Mouse (Mus musculus): ENCODE data around the gene Klhl29. TPM values are rescaled to one million over a fixed set of nuclear protein-coding genes. Genes with fewer than 3 reads are reported as not detected.

The Klhl29 gene
- polyA plus RNA-seq, 1 experiment from 2014 or later, result 0.02 TPM

GRCm38 (mm10) chr12:5340151-5340603 is 35.3 kb downstream of the Klhl29 start:
- Histone ChIP-seq H3K4me3 (ENCODE audit: low read depth, low read length) (no peak overlapping the region), H3K4me2 (ENCODE audit: low read depth, low read length) (no peak overlapping the region), H3K27me3 (ENCODE audit: control insufficient read depth, insufficient read depth, low read depth, low read length) (no peaks in the 10 kb centered on the region), H3K4me1 (ENCODE audit: control insufficient read depth, low read depth, low read length) (no peaks in the 10 kb centered on the region), H3K9ac (ENCODE audit: low read depth, low read length) (no peak overlapping the region), H3K36me3 (ENCODE audit: control insufficient read depth, insufficient read depth) (no peaks in the 10 kb centered on the region), H3K27ac (ENCODE audit: low read length) (no peak overlapping the region), H3K9me3 (replicated peaks; ENCODE audit: control insufficient read depth, low read length) (no peaks in the 10 kb centered on the region)
- 62% methylated on average over 6 of the region's 6 CpGs for WGBS (ENCODE audit: insufficient replicate concordance)
- no peak for ATAC-seq (ENCODE audit: low read depth)

GRCm38 (mm10) chr12:5336927-5337712 is 38.4 kb downstream of the Klhl29 start:
- 30% methylated on average over 8 of the region's 8 CpGs for WGBS (ENCODE audit: insufficient replicate concordance)
- Histone ChIP-seq H3K9me3 (replicated peaks; ENCODE audit: control insufficient read depth, low read length) (no peaks in the 10 kb centered on the region), H3K9ac (ENCODE audit: low read depth, low read length) (no peak overlapping the region), H3K27ac (ENCODE audit: low read length) (no peak overlapping the region), H3K4me1 (ENCODE audit: control insufficient read depth, low read depth, low read length) (no peaks in the 10 kb centered on the region), H3K27me3 (ENCODE audit: control insufficient read depth, insufficient read depth, low read depth, low read length) (no peaks in the 10 kb centered on the region), H3K4me3 (ENCODE audit: low read depth, low read length) (no peak overlapping the region), H3K4me2 (ENCODE audit: low read depth, low read length) (no peak overlapping the region), H3K36me3 (ENCODE audit: control insufficient read depth, insufficient read depth) (no peaks in the 10 kb centered on the region)
- ATAC-seq (ENCODE audit: low read depth), result no peak

GRCm38 (mm10) chr12:5336331-5336730 is 39.2 kb downstream of the Klhl29 start:
- H3K27me3 ChIP-seq (ENCODE audit: control insufficient read depth, insufficient read depth, low read depth, low read length), result no peaks in the 10 kb centered on the region
- H3K36me3 ChIP-seq (ENCODE audit: control insufficient read depth, insufficient read depth), result no peaks in the 10 kb centered on the region
- no peak overlapping the region for H3K27ac ChIP-seq (ENCODE audit: low read length)
- H3K9me3 ChIP-seq (replicated peaks; ENCODE audit: control insufficient read depth, low read length), result no peaks in the 10 kb centered on the region
- no peak overlapping the region for H3K4me3 ChIP-seq (ENCODE audit: low read depth, low read length)
- H3K9ac ChIP-seq (ENCODE audit: low read depth, low read length), result no peak overlapping the region
- no peak overlapping the region for H3K4me2 ChIP-seq (ENCODE audit: low read depth, low read length)
- H3K4me1 ChIP-seq (ENCODE audit: control insufficient read depth, low read depth, low read length), result no peaks in the 10 kb centered on the region
- 55% methylated on average over 6 of the region's 6 CpGs for WGBS (ENCODE audit: insufficient replicate concordance)
- no peak for ATAC-seq (ENCODE audit: low read depth)

- H3K4me2 ChIP-seq (ENCODE audit: low read depth, low read length), result no peak overlapping the region
- ATAC-seq (ENCODE audit: low read depth), result no peak
- H3K4me3 ChIP-seq (ENCODE audit: low read depth, low read length), result no peak overlapping the region
- H3K27ac ChIP-seq (ENCODE audit: low read length), result no peak overlapping the region
- no peaks in the 10 kb centered on the region for H3K36me3 ChIP-seq (ENCODE audit: control insufficient read depth, insufficient read depth)
- H3K27me3 ChIP-seq (ENCODE audit: control insufficient read depth, insufficient read depth, low read depth, low read length), result no peaks in the 10 kb centered on the region
- no peak overlapping the region for H3K9ac ChIP-seq (ENCODE audit: low read depth, low read length)
- WGBS (ENCODE audit: insufficient replicate concordance), result 56% methylated on average over 9 of the region's 9 CpGs
- H3K4me1 ChIP-seq (ENCODE audit: control insufficient read depth, low read depth, low read length), result no peaks in the 10 kb centered on the region
- no peaks in the 10 kb centered on the region for H3K9me3 ChIP-seq (replicated peaks; ENCODE audit: control insufficient read depth, low read length)
These were observed 40.5 kb downstream of the Klhl29 start for GRCm38 (mm10) chr12:5334956-5335355.

GRCm38 (mm10) chr12:5334175-5334574 is 41.3 kb downstream of the Klhl29 start:
- H3K9me3 ChIP-seq (replicated peaks; ENCODE audit: control insufficient read depth, low read length), result no peaks in the 10 kb centered on the region
- no peaks in the 10 kb centered on the region for H3K4me1 ChIP-seq (ENCODE audit: control insufficient read depth, low read depth, low read length)
- H3K4me2 ChIP-seq (ENCODE audit: low read depth, low read length), result no peak overlapping the region
- no peak for ATAC-seq (ENCODE audit: low read depth)
- 44% methylated on average over 2 of the region's 2 CpGs for WGBS (ENCODE audit: insufficient replicate concordance)
- no peak overlapping the region for H3K4me3 ChIP-seq (ENCODE audit: low read depth, low read length)
- no peaks in the 10 kb centered on the region for H3K27me3 ChIP-seq (ENCODE audit: control insufficient read depth, insufficient read depth, low read depth, low read length)
- no peaks in the 10 kb centered on the region for H3K36me3 ChIP-seq (ENCODE audit: control insufficient read depth, insufficient read depth)
- H3K9ac ChIP-seq (ENCODE audit: low read depth, low read length), result no peak overlapping the region
- no peak overlapping the region for H3K27ac ChIP-seq (ENCODE audit: low read length)

- Histone ChIP-seq H3K4me2 (ENCODE audit: low read depth, low read length) (no peak overlapping the region), H3K4me3 (ENCODE audit: low read depth, low read length) (no peak overlapping the region), H3K9ac (ENCODE audit: low read depth, low read length) (no peak overlapping the region), H3K9me3 (replicated peaks; ENCODE audit: control insufficient read depth, low read length) (no peaks in the 10 kb centered on the region), H3K4me1 (ENCODE audit: control insufficient read depth, low read depth, low read length) (no peaks in the 10 kb centered on the region), H3K36me3 (ENCODE audit: control insufficient read depth, insufficient read depth) (no peaks in the 10 kb centered on the region), H3K27me3 (ENCODE audit: control insufficient read depth, insufficient read depth, low read depth, low read length) (no peaks in the 10 kb centered on the region), H3K27ac (ENCODE audit: low read length) (no peak overlapping the region)
- no peak for ATAC-seq (ENCODE audit: low read depth)
- 55% methylated on average over 13 of the region's 13 CpGs for WGBS (ENCODE audit: insufficient replicate concordance)
These were observed 43.5 kb downstream of the Klhl29 start for GRCm38 (mm10) chr12:5331810-5332484.

GRCm38 (mm10) chr12:5330496-5331070 is 44.9 kb downstream of the Klhl29 start:
- 56% methylated on average over 6 of the region's 6 CpGs for WGBS (ENCODE audit: insufficient replicate concordance)
- Histone ChIP-seq H3K4me1 (ENCODE audit: control insufficient read depth, low read depth, low read length) (no peaks in the 10 kb centered on the region), H3K4me2 (ENCODE audit: low read depth, low read length) (no peak overlapping the region), H3K27me3 (ENCODE audit: control insufficient read depth, insufficient read depth, low read depth, low read length) (no peaks in the 10 kb centered on the region), H3K36me3 (ENCODE audit: control insufficient read depth, insufficient read depth) (no peaks in the 10 kb centered on the region), H3K9ac (ENCODE audit: low read depth, low read length) (no peak overlapping the region), H3K4me3 (ENCODE audit: low read depth, low read length) (no peak overlapping the region), H3K27ac (ENCODE audit: low read length) (no peak overlapping the region), H3K9me3 (replicated peaks; ENCODE audit: control insufficient read depth, low read length) (no peaks in the 10 kb centered on the region)
- no peak for ATAC-seq (ENCODE audit: low read depth)

- H3K9me3 ChIP-seq (replicated peaks; ENCODE audit: control insufficient read depth, low read length), result no peaks in the 10 kb centered on the region
- ATAC-seq (ENCODE audit: low read depth), result no peak
These were observed 52.9 kb downstream of the Klhl29 start for GRCm38 (mm10) chr12:5322444-5323087.

More at GRCm38 (mm10) chr12:5322444-5323087, 52.9 kb downstream of the Klhl29 start:
- no peak overlapping the region for H3K27ac ChIP-seq (ENCODE audit: low read length)
- no peaks in the 10 kb centered on the region for H3K4me1 ChIP-seq (ENCODE audit: control insufficient read depth, low read depth, low read length)
- 58% methylated on average over 9 of the region's 9 CpGs for WGBS (ENCODE audit: insufficient replicate concordance)
- H3K27me3 ChIP-seq (ENCODE audit: control insufficient read depth, insufficient read depth, low read depth, low read length), result no peaks in the 10 kb centered on the region
- H3K4me3 ChIP-seq (ENCODE audit: low read depth, low read length), result no peak overlapping the region
- no peaks in the 10 kb centered on the region for H3K36me3 ChIP-seq (ENCODE audit: control insufficient read depth, insufficient read depth)
- H3K9ac ChIP-seq (ENCODE audit: low read depth, low read length), result no peak overlapping the region
- no peak overlapping the region for H3K4me2 ChIP-seq (ENCODE audit: low read depth, low read length)
